Mouse (Mus musculus) testis, adult 2 months (tissue): ENCODE results near the gene Btbd16.

Source experiments
- CTCF ChIP-seq: fragments of 200-500 bp; IDR thresholded peaks from 2 replicates; pipeline ENCODE4 v1.5.1; 2012; ENCODE audit warnings: low read depth, mild to moderate bottlenecking, inconsistent platforms, low read length, moderate library complexity; ENCODE audit not compliant: control insufficient read depth, insufficient read depth, insufficient replicate concordance
- POLR2A ChIP-seq: fragments of 200-500 bp; IDR thresholded peaks from 2 replicates; pipeline ENCODE4 v1.6.1; 2012; ENCODE audit warnings: low read depth, mild to moderate bottlenecking, inconsistent platforms, low read length, moderate library complexity; ENCODE audit not compliant: control insufficient read depth

DNA sequence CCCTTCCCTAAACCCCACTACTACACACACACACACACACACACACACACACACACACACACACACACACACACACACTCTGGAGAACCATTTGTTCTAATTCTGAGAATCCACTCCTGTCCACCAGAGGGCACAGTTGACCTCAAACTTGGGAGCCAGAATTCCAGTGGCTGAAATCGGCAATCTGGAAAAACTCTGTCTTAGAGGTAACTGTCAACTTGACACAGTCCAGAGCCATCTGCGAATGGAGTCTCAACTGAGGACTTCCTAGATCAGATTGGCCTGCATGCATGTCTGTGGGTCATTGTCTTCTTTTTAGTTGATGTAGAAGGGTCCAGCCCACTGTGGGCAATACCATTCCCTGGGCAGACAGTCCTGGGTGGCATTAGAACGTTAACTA lies 53.6 kb downstream of the Btbd16 start:
- TF ChIP-seq POLR2A = no peak
- no peak for TF ChIP-seq CTCF
